Mouse (Mus musculus) intestine, postnatal 0 days (tissue): Measurements from ENCODE around the gene Tmem221. TPM values are rescaled to one million over a fixed set of nuclear protein-coding genes. Genes with fewer than 3 reads are reported as not detected.

Source experiments
- ATAC-seq: fragments of 200-750 bp; cut with Nextera tagmentation; 2 replicates; pipeline ENCODE4 v1.8.0; 2017; ENCODE audit warnings: mild to moderate bottlenecking, moderate TSS enrichment, moderate library complexity
- H3K27ac ChIP-seq: fragments of 300-500 bp; sonication (generic); 2 replicates; pipeline ENCODE4 v1.5.1; 2014; ENCODE audit warnings: mild to moderate bottlenecking, low read depth, low read length, moderate library complexity
- H3K27me3 ChIP-seq: fragments of 300-500 bp; sonication (generic); replicated peaks from 2 replicates; pipeline ENCODE4 v1.6.1; 2014; ENCODE audit warnings: low read length, mixed read lengths; ENCODE audit not compliant: control insufficient read depth, insufficient read depth
- H3K36me3 ChIP-seq: fragments of 300-500 bp; sonication (generic); 2 replicates; pipeline ENCODE4 v1.6.1; 2014; ENCODE audit warnings: mild to moderate bottlenecking, moderate library complexity; ENCODE audit not compliant: control insufficient read depth, insufficient read depth
- H3K4me1 ChIP-seq: fragments of 300-500 bp; sonication (generic); replicated peaks from 2 replicates; pipeline ENCODE4 v1.6.1; 2014; ENCODE audit warnings: antibody characterized with exemption, low read length, mixed read lengths; ENCODE audit not compliant: control insufficient read depth, insufficient read depth
- H3K4me2 ChIP-seq: fragments of 300-500 bp; sonication (generic); replicated peaks from 2 replicates; pipeline ENCODE4 v1.6.1; 2014; ENCODE audit warnings: low read depth, mild to moderate bottlenecking, moderate library complexity
- H3K4me3 ChIP-seq: fragments of 300-500 bp; sonication (generic); 2 replicates; pipeline ENCODE4 v1.5.1; 2014; ENCODE audit warnings: low read depth, low read length
- H3K9ac ChIP-seq: fragments of 300-500 bp; sonication (generic); 2 replicates; pipeline ENCODE4 v1.6.1; 2014; ENCODE audit warnings: mild to moderate bottlenecking, low read depth, low read length
- H3K9me3 ChIP-seq: fragments of 300-500 bp; sonication (generic); 2 replicates; pipeline ENCODE4 v1.6.1; 2016; ENCODE audit warnings: mixed run types; ENCODE audit not compliant: control insufficient read depth
- CTCF ChIP-seq: sonication (generic); IDR thresholded peaks from 2 replicates; pipeline ENCODE4 v1.5.1; 2016; ENCODE audit warnings: low read depth, mild to moderate bottlenecking, control low read depth, antibody characterized with exemption, moderate library complexity
- WGBS: fragments of 180-500 bp; shearing (Covaris S2); extraction: QIAGEN DNeasy Blood & Tissue Kit; methylation state at CpG from one replicate; pipeline ENCODE4 v1.1.7; 2014; 5-methylcytosine and 5-hydroxymethylcytosine counted together
- polyA plus RNA-seq: library from polyadenylated mRNA; unstranded; fragments of >200 nt; fragmentation: Nextera tagmentation; extraction: Ambion mirVana; gene quantifications from 2 replicates; pipeline ENCODE4 v1.2.1, GENCODE M21; 2015

The Tmem221 gene
- polyA plus RNA-seq, 1 experiment from 2014 or later, result 0.66 TPM

GRCm38 (mm10) chr8:71574426-71574825 is 15.8 kb upstream of the Tmem221 start:
- no peak for ATAC-seq
- 78% methylated on average over 7 of the region's 7 CpGs for WGBS
- TF ChIP-seq CTCF, result no peak

GRCm38 (mm10) chr8:71572847-71573633 is 14.4 kb upstream of the Tmem221 start:
- no peak overlapping the region for H3K4me3 ChIP-seq
- H3K4me1 ChIP-seq, result peaks cover 2% of the 10 kb centered on the region
- H3K9ac ChIP-seq, result no peak overlapping the region
- no peak for TF ChIP-seq CTCF
- no peaks in the 10 kb centered on the region for H3K27me3 ChIP-seq
- no peak overlapping the region for H3K4me2 ChIP-seq
- no peak overlapping the region for H3K27ac ChIP-seq
- H3K36me3 ChIP-seq, result no peaks in the 10 kb centered on the region
- H3K9me3 ChIP-seq, result no peaks in the 10 kb centered on the region
- 71% methylated on average over 9 of the region's 9 CpGs for WGBS
- ATAC-seq, result no peak

More at GRCm38 (mm10) chr8:71574426-71574825, 15.8 kb upstream of the Tmem221 start:
- Histone ChIP-seq H3K27ac (no peak overlapping the region), H3K4me3 (no peak overlapping the region), H3K27me3 (no peaks in the 10 kb centered on the region), H3K4me2 (no peak overlapping the region), H3K9me3 (no peaks in the 10 kb centered on the region), H3K4me1 (peaks cover 2% of the 10 kb centered on the region; the same call in 1 of the 2 replicates), H3K36me3 (no peaks in the 10 kb centered on the region), H3K9ac (no peak overlapping the region)

GRCm38 (mm10) chr8:71572077-71572476 is 13.4 kb upstream of the Tmem221 start:
- Histone ChIP-seq H3K36me3 (no peaks in the 10 kb centered on the region), H3K4me3 (no peak overlapping the region), H3K9me3 (no peaks in the 10 kb centered on the region), H3K4me1 (peaks cover 2% of the 10 kb centered on the region), H3K27me3 (no peaks in the 10 kb centered on the region), H3K4me2 (no peak overlapping the region), H3K27ac (no peak overlapping the region), H3K9ac (no peak overlapping the region)
- ATAC-seq, result no peak
- TF ChIP-seq CTCF, result peak; percentile 19; the same call in 1 of the 2 replicates
- WGBS, result 84% methylated on average over 2 of the region's 2 CpGs

GRCm38 (mm10) chr8:71570291-71570954 is 11.8 kb upstream of the Tmem221 start:
- 1% methylated on average over 41 of the region's 41 CpGs for WGBS

GRCm38 (mm10) chr8:71569366-71570290 is 11.0 kb upstream of the Tmem221 start:
- WGBS, result under 1% methylated on average over 51 of the region's 51 CpGs

More at GRCm38 (mm10) chr8:71570291-71570954, 11.8 kb upstream of the Tmem221 start:
- Histone ChIP-seq H3K9ac (peak overlapping the region; percentile 60), H3K27ac (peak overlapping the region; percentile 82), H3K4me1 (peaks cover 2% of the 10 kb centered on the region), H3K9me3 (no peaks in the 10 kb centered on the region), H3K4me2 (peak overlapping the region; percentile 83), H3K36me3 (no peaks in the 10 kb centered on the region), H3K4me3 (peak overlapping the region; percentile 47), H3K27me3 (no peaks in the 10 kb centered on the region)
- TF ChIP-seq CTCF, result peak; percentile 36; the same call in 1 of the 2 replicates
- ATAC-seq, result peak; percentile 86

More at GRCm38 (mm10) chr8:71569366-71570290, 11.0 kb upstream of the Tmem221 start:
- Histone ChIP-seq H3K4me3 (peak overlapping the region; percentile 47), H3K36me3 (no peaks in the 10 kb centered on the region), H3K4me1 (peaks cover 2% of the 10 kb centered on the region), H3K9me3 (no peaks in the 10 kb centered on the region), H3K9ac (peak overlapping the region; percentile 55), H3K4me2 (peak overlapping the region; percentile 83), H3K27ac (peak overlapping the region; percentile 82), H3K27me3 (no peaks in the 10 kb centered on the region)
- TF ChIP-seq CTCF, result no peak
- peak; percentile 90 for ATAC-seq
